Mouse (Mus musculus) heart, adult 2 months (tissue): ENCODE data around the gene Srprb.

Experiments used
- CTCF ChIP-seq: fragments of 200-600 bp; IDR thresholded peaks from 2 replicates; pipeline ENCODE4 v1.8.1; 2022; ENCODE audit warnings: antibody characterized with exemption, mild to moderate bottlenecking, moderate library complexity
- EP300 ChIP-seq: fragments of 200-500 bp; IDR thresholded peaks from 2 replicates; pipeline ENCODE4 v1.6.1; 2011; ENCODE audit warnings: low read depth, low read length, control low read depth; ENCODE audit not compliant: insufficient read depth
- POLR2A ChIP-seq: fragments of 200-500 bp; IDR thresholded peaks from 2 replicates; pipeline ENCODE4 v1.6.1; 2011; ENCODE audit warnings: mild to moderate bottlenecking, low read depth, low read length, control low read depth; ENCODE audit not compliant: insufficient read depth

DNA sequence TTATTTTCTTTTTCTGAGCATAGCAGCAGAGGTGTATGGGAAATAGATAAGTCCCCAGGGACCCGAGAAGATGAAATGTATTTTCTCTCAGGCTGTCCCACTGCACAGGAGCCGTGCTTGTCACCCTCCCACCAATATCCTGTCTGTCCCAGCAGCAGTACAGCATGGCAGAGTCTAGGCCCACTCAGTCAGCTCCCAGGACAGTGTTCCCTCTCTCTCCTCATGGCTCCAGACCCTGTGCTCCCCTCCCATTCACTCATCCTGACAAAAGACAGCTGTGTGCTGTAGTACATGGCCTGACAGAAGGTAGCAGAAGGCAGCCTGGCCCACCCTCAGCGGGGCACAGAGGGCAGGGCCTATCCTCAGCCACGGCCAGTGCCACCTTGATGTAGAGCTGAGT, 58.1 kb downstream of the Srprb start:
- TF ChIP-seq CTCF (no peak), POLR2A (no peak), EP300 (no peak)
